Mouse (Mus musculus) mouse embryonic stem cell (cell line): Measurements from ENCODE around the gene Scgb2b7.
"Not testable (repeated sequence)": the region's sequence is repeated elsewhere in the genome, so short reads cannot be mapped to it uniquely, and the experiment has no call there.

Experiments
- in situ Hi-C, 2 experiments: fragments of 300-500 bp; cut with MboI; formaldehyde crosslinking; loops; 1 replicate in 1 of 2; 3 replicates in 1 of 2; pipeline ENCODE4 v1.14.3; 2019 to 2020; ENCODE audit warnings: low sequenced_read_pairs in 2 of 2, low pct_unique_long_range_greater_than_20kb in 1 of 2, mixed read lengths in 1 of 2; ENCODE audit not compliant: unreplicated experiment in 1 of 2

Scgb2b7 gene

GRCm38 (mm10) chr7:31705657-31706056, at the start of gene Scgb2b7:
Scgb2b7 (minus strand) TSS chr7:31705757.
- in situ Hi-C loops = not testable (repeated sequence)

GRCm38 (mm10) chr7:31712365-31712764, 6.8 kb upstream of the Scgb2b7 start, which contains the start of gene Scgb1b7:
Scgb1b7 (plus strand) TSS chr7:31712665.
- in situ Hi-C loops = not testable (repeated sequence)
